Comparison of ENCODE assay signal across 27 mouse cellular contexts in genomic region chr8:105437078-105437748, GRCm38 (mm10). TPM values are rescaled to one million over a fixed set of nuclear protein-coding genes. Genes with fewer than 3 reads are reported as not detected.
"Had no signal": no experiment of that assay in that cellular context is flagged by ENCODE, and none has a peak within 500 bp of the region (broad histone marks: within the 10 kb centered on the region; RNA-seq: fewer than 3 reads in every experiment).

No protein-coding gene starts in this region.

- H3K27ac ChIP-seq: kidney, postnatal 0 days; limb, embryonic 12.5 days; limb, embryonic 15.5 days; liver, embryonic 14.5 days; macrophage; midbrain, embryonic 12.5 days; midbrain, embryonic 15.5 days; neural tube, embryonic 13.5 days; stomach, postnatal 0 days had no signal

- H3K4me1 ChIP-seq: limb, embryonic 12.5 days had no signal

- DNase-seq: kidney, postnatal 36 days; left cerebral cortex, postnatal 4 days; liver, postnatal 0 days; lung, embryonic 14.5 days; thymus, adult 2 months; thymus, postnatal 14 days; thymus, postnatal 4 days had no signal

- H3K4me3 ChIP-seq: limb, embryonic 12.5 days; limb, embryonic 15.5 days; midbrain, embryonic 12.5 days; midbrain, embryonic 15.5 days; myocyte; neural tube, embryonic 13.5 days had no signal

- H3K9me3 ChIP-seq: limb, embryonic 12.5 days; limb, embryonic 15.5 days; midbrain, embryonic 12.5 days; midbrain, embryonic 15.5 days; neural tube, embryonic 13.5 days had no signal

- ATAC-seq: liver, postnatal 0 days; lung, postnatal 0 days; midbrain, embryonic 15.5 days had no signal

- H3K27me3 ChIP-seq: limb, embryonic 15.5 days; midbrain, embryonic 12.5 days; midbrain, embryonic 15.5 days; neural tube, embryonic 13.5 days had no signal

- H3K9ac ChIP-seq: limb, embryonic 12.5 days; limb, embryonic 15.5 days; liver, embryonic 14.5 days; liver, postnatal 0 days; lung, embryonic 14.5 days; midbrain, embryonic 12.5 days; midbrain, embryonic 15.5 days; neural tube, embryonic 13.5 days had no signal

- H3K36me3 ChIP-seq: limb, embryonic 12.5 days; limb, embryonic 15.5 days; midbrain, embryonic 12.5 days; midbrain, embryonic 15.5 days; neural tube, embryonic 13.5 days had no signal

- H3K4me2 ChIP-seq: limb, embryonic 12.5 days; limb, embryonic 15.5 days; liver, embryonic 11.5 days; lung, embryonic 14.5 days; midbrain, embryonic 12.5 days; midbrain, embryonic 15.5 days; neural tube, embryonic 13.5 days had no signal

RNA-seq across cellular contexts. Expression of gene Lrrc36, which starts 23.8 kb away (rescaled TPM):
- total RNA-seq: monocyte, adult 5-6 weeks; neutrophil, adult 5-6 weeks had no signal
- polyA plus RNA-seq: macrophage; myocyte; stomach, embryonic 14.5 days had no signal

RNA-seq across cellular contexts. Expression of gene Kctd19, which starts 23.9 kb away (rescaled TPM):
- total RNA-seq: layer of hippocampus, adult 8-10 months; layer of hippocampus, postnatal 14 days; left cerebral cortex, adult 8-10 months; left cerebral cortex, postnatal 14 days; left cerebral cortex, postnatal 4 days; megakaryocyte, adult 5-6 weeks; monocyte, adult 5-6 weeks; neutrophil, adult 5-6 weeks had no signal
- polyA plus RNA-seq: kidney, postnatal 0 days; limb, embryonic 12.5 days; limb, embryonic 15.5 days; liver, embryonic 11.5 days; liver, embryonic 14.5 days; liver, postnatal 0 days; macrophage; midbrain, embryonic 12.5 days; midbrain, embryonic 15.5 days; myocyte; neural tube, embryonic 13.5 days; stomach, embryonic 14.5 days; stomach, postnatal 0 days had no signal
